Mouse (Mus musculus) heart, postnatal 4 days (tissue): ENCODE measurements around the gene Gm4340. TPM values are rescaled to one million over a fixed set of nuclear protein-coding genes. Genes with fewer than 3 reads are reported as not detected.
"Not testable (repeated sequence)": the region's sequence is repeated elsewhere in the genome, so short reads cannot be mapped to it uniquely, and the experiment has no call there.

ENCODE experiments used
- DNase-seq: peaks from one replicate; pipeline ENCODE4 v3.0.0; 2021
- total RNA-seq, 2 experiments: library from RNA; stranded (reverse); gene quantifications; 2 replicates each; pipeline ENCODE4 v1.2.3; 2021

Gm4340 gene
- total RNA-seq: not detected

DNA sequence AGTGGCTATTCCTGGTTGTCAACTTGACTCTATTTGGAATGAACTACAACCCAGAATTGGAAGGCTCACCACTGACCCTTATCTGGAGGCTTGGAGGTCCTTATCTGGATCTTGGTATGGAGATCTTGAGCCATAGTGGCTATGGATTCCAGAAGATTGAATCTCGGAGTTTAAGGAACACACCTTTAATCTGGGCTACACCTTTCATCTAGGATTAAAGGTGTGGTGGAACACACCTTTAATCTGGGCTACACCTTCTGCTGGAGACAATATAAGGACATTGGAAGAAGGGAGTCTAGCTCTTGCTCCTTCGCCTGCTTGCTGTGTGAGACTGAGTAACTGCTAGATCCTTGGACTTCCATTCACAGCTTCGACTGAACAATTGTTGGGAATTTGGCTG is at the start of gene Gm4340:
Gene Gm4340, plus strand, starts transcription at position 301 of the 400 bp plus-strand sequence.
- not testable (repeated sequence) for DNase-seq

DNA sequence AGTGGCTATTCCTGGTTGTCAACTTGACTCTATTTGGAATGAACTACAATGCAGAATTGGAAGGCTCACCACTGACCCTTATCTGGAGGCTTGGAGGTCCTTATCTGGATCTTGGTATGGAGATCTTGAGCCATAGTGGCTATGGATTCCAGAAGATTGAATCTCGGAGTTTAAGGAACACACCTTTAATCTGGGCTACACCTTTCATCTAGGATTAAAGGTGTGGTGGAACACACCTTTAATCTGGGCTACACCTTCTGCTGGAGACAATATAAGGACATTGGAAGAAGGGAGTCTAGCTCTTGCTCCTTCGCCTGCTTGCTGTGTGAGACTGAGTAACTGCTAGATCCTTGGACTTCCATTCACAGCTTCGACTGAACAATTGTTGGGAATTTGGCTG is 42.6 kb upstream of the Gm4340 start, which contains the start of gene Gm6763:
Gene Gm6763, plus strand, starts transcription at position 301 of the 400 bp plus-strand sequence.
- DNase-seq: not testable (repeated sequence)

DNA sequence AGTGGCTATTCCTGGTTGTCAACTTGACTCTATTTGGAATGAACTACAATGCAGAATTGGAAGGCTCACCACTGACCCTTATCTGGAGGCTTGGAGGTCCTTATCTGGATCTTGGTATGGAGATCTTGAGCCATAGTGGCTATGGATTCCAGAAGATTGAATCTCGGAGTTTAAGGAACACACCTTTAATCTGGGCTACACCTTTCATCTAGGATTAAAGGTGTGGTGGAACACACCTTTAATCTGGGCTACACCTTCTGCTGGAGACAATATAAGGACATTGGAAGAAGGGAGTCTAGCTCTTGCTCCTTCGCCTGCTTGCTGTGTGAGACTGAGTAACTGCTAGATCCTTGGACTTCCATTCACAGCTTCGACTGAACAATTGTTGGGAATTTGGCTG is 34.1 kb upstream of the Gm4340 start, which contains the start of gene Gm8764:
Gene Gm8764, plus strand, starts transcription at position 301 of the 400 bp plus-strand sequence.
- not testable (repeated sequence) for DNase-seq

DNA sequence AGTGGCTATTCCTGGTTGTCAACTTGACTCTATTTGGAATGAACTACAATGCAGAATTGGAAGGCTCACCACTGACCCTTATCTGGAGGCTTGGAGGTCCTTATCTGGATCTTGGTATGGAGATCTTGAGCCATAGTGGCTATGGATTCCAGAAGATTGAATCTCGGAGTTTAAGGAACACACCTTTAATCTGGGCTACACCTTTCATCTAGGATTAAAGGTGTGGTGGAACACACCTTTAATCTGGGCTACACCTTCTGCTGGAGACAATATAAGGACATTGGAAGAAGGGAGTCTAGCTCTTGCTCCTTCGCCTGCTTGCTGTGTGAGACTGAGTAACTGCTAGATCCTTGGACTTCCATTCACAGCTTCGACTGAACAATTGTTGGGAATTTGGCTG is 25.6 kb upstream of the Gm4340 start, which contains the start of gene Gm21304:
Gene Gm21304, plus strand, starts transcription at position 301 of the 400 bp plus-strand sequence.
- DNase-seq: not testable (repeated sequence)

DNA sequence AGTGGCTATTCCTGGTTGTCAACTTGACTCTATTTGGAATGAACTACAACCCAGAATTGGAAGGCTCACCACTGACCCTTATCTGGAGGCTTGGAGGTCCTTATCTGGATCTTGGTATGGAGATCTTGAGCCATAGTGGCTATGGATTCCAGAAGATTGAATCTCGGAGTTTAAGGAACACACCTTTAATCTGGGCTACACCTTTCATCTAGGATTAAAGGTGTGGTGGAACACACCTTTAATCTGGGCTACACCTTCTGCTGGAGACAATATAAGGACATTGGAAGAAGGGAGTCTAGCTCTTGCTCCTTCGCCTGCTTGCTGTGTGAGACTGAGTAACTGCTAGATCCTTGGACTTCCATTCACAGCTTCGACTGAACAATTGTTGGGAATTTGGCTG is 17.1 kb upstream of the Gm4340 start, which contains the start of gene Gm21312:
Gene Gm21312, plus strand, starts transcription at position 301 of the 400 bp plus-strand sequence.
- not testable (repeated sequence) for DNase-seq

DNA sequence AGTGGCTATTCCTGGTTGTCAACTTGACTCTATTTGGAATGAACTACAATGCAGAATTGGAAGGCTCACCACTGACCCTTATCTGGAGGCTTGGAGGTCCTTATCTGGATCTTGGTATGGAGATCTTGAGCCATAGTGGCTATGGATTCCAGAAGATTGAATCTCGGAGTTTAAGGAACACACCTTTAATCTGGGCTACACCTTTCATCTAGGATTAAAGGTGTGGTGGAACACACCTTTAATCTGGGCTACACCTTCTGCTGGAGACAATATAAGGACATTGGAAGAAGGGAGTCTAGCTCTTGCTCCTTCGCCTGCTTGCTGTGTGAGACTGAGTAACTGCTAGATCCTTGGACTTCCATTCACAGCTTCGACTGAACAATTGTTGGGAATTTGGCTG is 8.6 kb upstream of the Gm4340 start, which contains the start of gene Gm20765:
Gene Gm20765, plus strand, starts transcription at position 301 of the 400 bp plus-strand sequence.
- DNase-seq: not testable (repeated sequence)

DNA sequence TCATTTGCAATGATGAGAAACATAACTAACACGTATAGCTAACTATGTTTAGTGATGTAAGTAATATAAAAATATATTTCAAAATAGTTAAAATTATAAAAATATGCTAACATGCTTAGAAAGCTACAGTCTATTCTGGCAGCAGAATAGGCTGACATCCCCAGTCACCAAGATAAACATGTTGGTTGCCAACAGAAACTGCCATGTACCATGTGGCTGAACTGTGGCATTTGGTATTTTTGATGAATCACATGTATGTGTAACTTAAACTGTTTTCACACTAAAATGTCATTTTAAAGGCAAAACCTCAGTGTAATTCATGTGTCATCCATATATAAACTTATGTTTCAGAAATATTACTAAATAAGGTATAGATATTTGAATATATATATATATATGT is 15.8 kb downstream of the Gm4340 start:
- DNase-seq: no peak

DNA sequence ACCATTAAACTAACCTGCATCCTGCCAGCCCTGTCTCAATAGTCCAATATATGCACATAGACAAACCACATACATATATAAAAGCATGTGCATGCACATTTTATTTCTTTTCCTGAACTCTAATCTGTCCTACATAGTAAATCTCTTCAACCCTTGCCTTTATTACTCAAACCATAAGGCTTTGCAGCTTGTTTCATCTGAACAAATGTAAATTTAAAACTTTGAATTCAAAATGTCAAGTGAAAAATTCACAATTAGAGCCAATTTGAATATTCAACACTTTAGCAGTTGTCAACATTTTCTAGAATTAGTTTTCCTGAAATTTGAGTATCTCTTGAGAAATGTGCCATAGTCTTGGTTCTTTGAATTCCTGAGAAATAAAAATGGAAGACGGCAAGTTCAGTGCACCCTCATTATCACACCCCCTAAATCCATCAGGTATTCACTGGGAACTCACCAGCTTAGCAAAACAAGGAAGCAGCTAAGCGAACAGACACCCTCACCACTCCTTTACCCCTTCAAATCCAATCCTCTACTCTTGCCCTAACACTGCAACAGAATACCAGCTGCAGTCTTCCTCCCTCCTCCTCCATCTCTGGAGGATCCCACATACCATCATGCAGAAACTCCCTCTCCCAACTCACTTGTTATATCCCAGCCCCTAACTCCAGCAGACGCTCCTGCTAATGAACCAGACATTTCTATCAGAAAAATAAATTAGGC is 16.6 kb downstream of the Gm4340 start:
- DNase-seq: no peak

DNA sequence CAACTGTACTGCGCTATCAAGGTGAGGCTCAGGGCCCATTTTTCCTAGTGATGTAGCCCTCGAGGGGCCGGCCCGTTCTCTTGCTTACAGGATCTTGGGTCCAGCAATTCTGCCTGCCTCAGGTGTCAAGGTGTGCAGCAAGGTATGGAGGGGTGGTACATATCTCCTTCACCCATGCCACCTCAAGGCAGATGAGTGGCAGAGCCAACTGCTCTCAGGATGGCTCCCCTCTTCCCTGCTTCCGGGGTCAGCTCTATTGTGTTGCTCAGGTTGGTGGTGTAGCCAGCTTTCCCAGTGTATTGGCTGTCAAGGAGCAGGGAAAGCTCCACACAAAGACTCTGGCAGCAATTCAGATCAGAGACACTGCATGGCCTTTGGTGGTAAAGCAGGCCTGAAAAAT is 20.7 kb downstream of the Gm4340 start:
- no peak for DNase-seq

DNA sequence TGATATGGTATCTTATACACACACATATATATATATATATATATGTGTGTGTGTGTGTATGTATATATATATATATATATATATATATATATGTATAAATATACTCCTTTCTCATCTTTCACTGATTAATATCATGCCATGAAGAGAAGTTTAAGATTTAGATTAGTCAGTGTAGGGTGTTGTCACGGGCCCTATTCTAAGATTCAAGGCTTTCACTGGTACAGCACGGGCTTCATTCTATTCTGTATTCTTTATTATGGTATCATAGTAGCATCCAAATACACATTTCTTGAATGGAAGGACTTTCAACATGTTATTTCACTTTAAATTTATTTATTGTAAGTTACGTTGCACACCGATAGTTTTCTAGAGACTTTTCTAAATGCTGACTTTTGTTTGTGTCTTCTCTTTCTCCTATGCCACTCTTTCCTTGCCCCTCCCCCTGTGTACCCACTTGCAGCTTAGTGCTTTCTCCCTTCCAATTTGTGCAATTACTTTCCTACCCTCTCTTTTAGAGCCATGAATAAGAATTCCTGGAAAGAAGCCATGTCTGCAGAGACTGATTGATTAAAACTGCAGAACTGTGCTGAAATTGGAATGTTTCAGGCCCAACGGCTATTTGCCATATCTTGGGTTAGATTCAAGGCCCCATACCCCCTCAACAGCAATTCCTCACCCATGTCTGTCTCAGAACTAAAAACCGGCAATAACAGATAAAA is 26.6 kb downstream of the Gm4340 start:
- no peak for DNase-seq

Other genes with a start within 250 kb of the Gm4340 start
- gene Gm21293, start 51.1 kb upstream of the Gm4340 start, total RNA-seq: not detected
- not detected for gene Gm6763, start 42.5 kb upstream of the Gm4340 start, total RNA-seq
- not detected for gene Gm8764, start 34.0 kb upstream of the Gm4340 start, total RNA-seq
- gene Gm21304, start 25.5 kb upstream of the Gm4340 start, total RNA-seq: not detected
- gene Gm21312, start 17.0 kb upstream of the Gm4340 start, total RNA-seq: not detected
- not detected for gene Gm20765, start 8.5 kb upstream of the Gm4340 start, total RNA-seq